Mouse (Mus musculus) urinary bladder, postnatal 10 days (tissue): Measurements from ENCODE around the gene Lrrc3b.

Source experiments
- DNase-seq: peaks from one replicate; pipeline ENCODE4 v3.0.0; 2022; ENCODE audit warnings: low spot score

Lrrc3b gene

GRCm38 (mm10) chr14:15331370-15331769 is 107.4 kb downstream of the Lrrc3b start:
- DNase-seq = no peak

- no peak for DNase-seq
Measured at GRCm38 (mm10) chr14:15330155-15330554, 108.6 kb downstream of the Lrrc3b start.

- DNase-seq = no peak
Measured at GRCm38 (mm10) chr14:15325872-15326271, 112.9 kb downstream of the Lrrc3b start.

DNA sequence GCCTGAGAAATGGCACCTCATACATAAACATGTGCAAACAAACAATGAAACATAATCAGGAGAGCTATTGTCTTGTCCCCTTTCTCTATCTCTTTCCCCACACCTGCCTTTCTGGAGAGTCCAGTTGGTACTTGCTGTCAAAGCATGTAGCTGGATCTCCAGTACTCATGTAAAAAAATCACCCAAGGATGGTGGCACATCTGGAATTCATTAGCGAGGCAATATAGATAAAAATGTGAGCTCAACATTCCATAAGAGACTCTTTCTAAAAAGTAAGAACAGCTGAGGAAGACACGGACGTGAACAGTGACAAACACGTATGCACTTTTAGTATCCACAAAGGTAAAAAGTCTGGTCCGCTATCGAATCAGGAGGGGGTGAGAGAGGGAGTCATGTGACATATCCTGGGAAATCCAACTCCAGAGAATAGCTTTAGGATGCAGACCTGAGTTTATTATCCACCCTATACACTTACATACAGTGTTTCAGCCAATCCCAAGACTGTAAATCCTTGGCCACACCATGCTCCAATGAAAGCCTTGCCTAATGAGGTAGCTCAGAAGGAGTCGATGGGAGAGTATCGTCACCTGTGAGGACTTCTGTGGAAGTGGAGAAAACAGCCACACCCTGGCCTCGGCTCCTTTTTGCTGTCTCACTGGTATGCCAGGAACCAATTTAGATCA is 116.2 kb downstream of the Lrrc3b start:
- no peak for DNase-seq

GRCm38 (mm10) chr14:15319399-15319915 is 119.3 kb downstream of the Lrrc3b start:
- DNase-seq = no peak

DNA sequence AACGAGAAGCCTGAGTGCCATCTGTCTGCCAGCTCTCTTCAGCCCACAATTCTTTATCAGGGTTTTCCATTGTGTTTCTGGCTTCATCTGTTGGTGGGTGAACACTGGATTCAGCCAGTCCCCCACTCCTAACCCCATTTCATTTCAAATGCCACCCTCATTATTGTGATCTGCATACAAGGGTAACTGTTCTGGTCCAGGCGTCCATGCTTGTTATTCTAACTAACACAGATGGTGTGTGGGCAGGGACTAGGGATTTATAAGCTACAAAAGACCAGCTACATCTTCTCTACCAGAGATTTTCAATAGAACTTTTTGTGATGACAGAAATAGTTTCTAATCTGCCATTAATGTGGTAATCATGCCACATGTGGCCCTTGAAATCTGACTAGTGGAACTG is 130.2 kb downstream of the Lrrc3b start:
- no peak for DNase-seq
